Mouse (Mus musculus) neutrophil, adult 59 days (primary cell): Measurements from ENCODE around the gene Cbfb. TPM values are rescaled to one million over a fixed set of nuclear protein-coding genes. Genes with fewer than 3 reads are reported as not detected.

ENCODE experiments used
- total RNA-seq, 2 experiments: library from RNA; stranded (reverse); gene quantifications; 1 replicate in 1 of 2; 2 replicates in 1 of 2; pipeline ENCODE4 v1.2.4; 2023

Gene Cbfb
- 10 to 100 TPM; 75.2 to 82.3 TPM for total RNA-seq

DNA sequence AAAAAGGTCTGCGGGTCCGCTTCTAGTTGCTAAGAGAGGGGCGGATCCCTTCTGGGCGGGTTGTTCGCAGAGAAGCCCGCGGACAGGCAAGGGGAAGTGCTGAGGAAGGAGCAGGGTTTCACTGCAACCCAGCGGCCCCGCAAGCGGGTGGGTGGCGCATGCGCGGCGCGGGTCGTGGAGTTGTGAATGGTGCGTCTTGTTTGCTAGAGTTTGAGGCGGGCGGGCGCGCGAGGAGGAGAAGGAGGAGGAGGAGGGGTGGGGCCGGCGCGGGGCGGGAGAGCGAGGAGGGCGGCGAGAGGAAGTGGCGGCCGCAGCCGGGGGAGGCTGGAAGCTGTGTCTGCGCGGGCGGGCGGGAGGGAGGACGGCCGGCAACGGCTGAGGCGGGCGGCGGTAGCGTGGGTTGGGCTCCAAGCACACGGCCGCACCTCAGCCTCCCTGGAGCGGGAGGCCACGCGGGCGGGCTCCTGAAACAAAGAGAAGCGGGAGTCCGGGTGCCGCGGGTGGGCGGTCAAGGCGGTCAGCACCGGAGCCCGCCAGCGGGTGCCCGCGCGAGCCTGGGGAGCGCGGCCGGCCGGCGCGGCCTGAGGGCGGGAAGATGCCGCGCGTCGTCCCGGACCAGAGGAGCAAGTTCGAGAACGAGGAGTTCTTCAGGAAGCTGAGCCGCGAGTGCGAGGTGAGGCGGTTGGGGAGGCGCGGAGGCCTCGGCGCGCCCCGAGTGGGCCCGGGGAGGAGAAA lies at the start of gene Cbfb:
Gene Cbfb (plus strand): TSS at position 294 of the 735 bp plus-strand sequence.

DNA sequence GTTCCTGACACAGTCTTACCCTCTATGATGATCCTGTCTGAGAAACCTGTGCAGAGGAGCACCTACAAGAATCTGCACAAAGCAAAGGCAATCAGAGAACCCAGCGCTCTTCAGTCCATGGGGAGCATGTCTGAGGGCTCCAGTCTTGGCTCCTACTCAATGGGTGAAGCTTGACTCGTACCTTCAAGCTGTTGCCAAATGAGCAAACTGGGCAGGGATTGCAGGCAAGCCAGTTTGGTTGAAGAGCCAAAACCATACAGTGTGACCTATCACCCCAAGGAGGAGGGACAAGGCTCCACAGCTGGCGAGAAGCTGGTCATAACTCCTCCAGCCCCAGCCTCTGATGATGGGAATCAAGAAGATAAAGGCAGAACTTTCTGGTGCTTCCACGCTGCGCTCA lies 39.0 kb upstream of the Cbfb start, which contains the start of gene Ces4a:
Gene Ces4a (plus strand): TSS at position 292 of the 400 bp plus-strand sequence.

GRCm38 (mm10) chr8:105224413-105225271 lies 54.2 kb downstream of the Cbfb start, which contains the start of gene D230025D16Rik:
Gene D230025D16Rik (plus strand): TSS chr8:105225145.

GRCm38 (mm10) chr8:105254966-105255350 lies 84.5 kb downstream of the Cbfb start, which contains the start of gene B3gnt9:
Gene B3gnt9 (minus strand): TSS chr8:105255153.

GRCm38 (mm10) chr8:105264024-105264982 lies 93.8 kb downstream of the Cbfb start, which contains the start of the genes Tradd and Fbxl8:
Gene Tradd (minus strand): TSS chr8:105264609.
Gene Fbxl8 (plus strand): TSS chr8:105264648.

Other genes starting within 250 kb of the Cbfb start
- not detected for gene Ces2e, start 244.4 kb upstream of the Cbfb start, total RNA-seq
- gene Ces2f, start 223.3 kb upstream of the Cbfb start, total RNA-seq: under 1 TPM in 1 of 2 experiments, not detected in 1; 0.07 TPM
- 10 to 100 TPM in 1 of 2 experiments, 1 to 10 TPM in 1; 4.2 to 16.1 TPM for gene Ces2g, start 209.0 kb upstream of the Cbfb start, total RNA-seq
- gene Ces2h, start 169.8 kb upstream of the Cbfb start, total RNA-seq: not detected
- gene Ces3a, start 122.1 kb upstream of the Cbfb start, total RNA-seq: not detected
- not detected for gene Ces3b, start 86.9 kb upstream of the Cbfb start, total RNA-seq
- gene Ces4a, start 38.9 kb upstream of the Cbfb start, total RNA-seq: not detected
- gene D230025D16Rik, start 54.5 kb downstream of the Cbfb start, total RNA-seq: 10 to 100 TPM; 35.5 to 39.9 TPM
- gene B3gnt9, start 84.5 kb downstream of the Cbfb start, total RNA-seq: under 1 TPM; 0.69 to 0.84 TPM
- 10 to 100 TPM; 15.9 to 22.2 TPM for gene Tradd, start 93.9 kb downstream of the Cbfb start, total RNA-seq
- gene Fbxl8, start 94.0 kb downstream of the Cbfb start, total RNA-seq: 1 to 10 TPM; 4.8 to 4.9 TPM
- gene Hsf4, start 99.1 kb downstream of the Cbfb start, total RNA-seq: not detected
- not detected for gene Nol3, start 105.5 kb downstream of the Cbfb start, total RNA-seq
- 1 to 10 TPM in 1 of 2 experiments, under 1 TPM in 1; 0.78 to 1.1 TPM for gene 4931428F04Rik, start 119.2 kb downstream of the Cbfb start, total RNA-seq
- gene Exoc3l, start 125.4 kb downstream of the Cbfb start, total RNA-seq: 1 to 10 TPM in 1 of 2 experiments, under 1 TPM in 1; 0.89 to 1.4 TPM
- 10 to 100 TPM; 55.7 to 57.8 TPM for gene E2f4, start 127.0 kb downstream of the Cbfb start, total RNA-seq
- 1 to 10 TPM in 1 of 2 experiments, under 1 TPM in 1; 0.84 to 1.1 TPM for gene Elmo3, start 134.9 kb downstream of the Cbfb start, total RNA-seq
- 1 to 10 TPM; 6.0 to 6.4 TPM for gene Lrrc29, start 155.6 kb downstream of the Cbfb start, total RNA-seq
- 10 to 100 TPM; 27.4 to 27.9 TPM for gene Tmem208, start 155.7 kb downstream of the Cbfb start, total RNA-seq
- gene Fhod1, start 177.3 kb downstream of the Cbfb start, total RNA-seq: 10 to 100 TPM; 31.8 to 40.1 TPM
- gene Slc9a5, start 178.2 kb downstream of the Cbfb start, total RNA-seq: 1 to 10 TPM; 1.1 to 1.5 TPM
- under 1 TPM in 1 of 2 experiments, not detected in 1; 0.13 TPM for gene Plekhg4, start 202.6 kb downstream of the Cbfb start, total RNA-seq
- not detected for gene Kctd19, start 242.8 kb downstream of the Cbfb start, total RNA-seq
- gene Lrrc36, start 242.9 kb downstream of the Cbfb start, total RNA-seq: not detected